Mouse (Mus musculus) kidney, postnatal 4 days (tissue): ENCODE results near the gene Zfp106.
"Not testable (repeated sequence)": the region's sequence is repeated elsewhere in the genome, so short reads cannot be mapped to it uniquely, and the experiment has no call there.

Experiments used
- DNase-seq, 2 experiments: peaks; one replicate each; pipeline ENCODE4 v3.0.0; 2021; ENCODE audit warnings: mixed read lengths in 2 of 2

Zfp106 gene

DNA sequence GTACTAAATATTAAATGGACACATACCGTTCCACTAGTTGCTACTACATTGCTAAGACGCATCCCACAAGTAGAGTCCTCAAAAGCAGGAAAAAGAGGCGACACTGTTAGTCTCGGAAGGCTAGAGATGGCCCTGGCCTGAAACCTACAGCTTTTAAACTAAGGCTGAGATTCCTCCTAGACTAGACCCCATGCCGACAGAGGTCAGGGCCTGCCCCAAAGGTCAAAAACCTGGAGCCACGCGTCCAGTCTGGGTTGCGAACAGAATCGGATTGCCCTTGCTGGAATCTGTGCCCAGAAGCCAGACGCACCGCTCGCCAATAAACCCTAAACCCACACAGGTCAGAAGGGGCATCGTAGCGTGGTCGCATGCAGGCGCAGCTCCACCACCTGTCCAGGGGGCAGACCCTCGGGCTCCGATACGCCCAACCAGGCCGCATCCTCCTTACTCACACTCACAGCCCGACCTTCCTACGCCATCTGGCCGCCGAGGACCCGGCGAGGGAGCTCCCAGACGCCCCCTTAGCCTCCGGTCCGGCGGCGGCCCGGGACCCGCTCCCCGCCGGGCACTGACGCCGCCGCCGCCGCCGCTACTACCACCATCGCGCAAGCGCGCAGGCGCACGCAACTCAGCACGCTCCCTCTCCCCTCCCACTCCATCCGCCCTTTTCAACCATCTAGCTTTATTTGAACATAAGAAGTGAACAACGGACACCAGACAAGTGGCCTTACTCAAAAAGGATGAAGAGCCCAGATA, at the start of gene Zfp106:
Gene Zfp106 (minus strand): TSS at position 609 of the 756 bp plus-strand sequence.
- DNase-seq: peak; percentile 87 to 93

DNA sequence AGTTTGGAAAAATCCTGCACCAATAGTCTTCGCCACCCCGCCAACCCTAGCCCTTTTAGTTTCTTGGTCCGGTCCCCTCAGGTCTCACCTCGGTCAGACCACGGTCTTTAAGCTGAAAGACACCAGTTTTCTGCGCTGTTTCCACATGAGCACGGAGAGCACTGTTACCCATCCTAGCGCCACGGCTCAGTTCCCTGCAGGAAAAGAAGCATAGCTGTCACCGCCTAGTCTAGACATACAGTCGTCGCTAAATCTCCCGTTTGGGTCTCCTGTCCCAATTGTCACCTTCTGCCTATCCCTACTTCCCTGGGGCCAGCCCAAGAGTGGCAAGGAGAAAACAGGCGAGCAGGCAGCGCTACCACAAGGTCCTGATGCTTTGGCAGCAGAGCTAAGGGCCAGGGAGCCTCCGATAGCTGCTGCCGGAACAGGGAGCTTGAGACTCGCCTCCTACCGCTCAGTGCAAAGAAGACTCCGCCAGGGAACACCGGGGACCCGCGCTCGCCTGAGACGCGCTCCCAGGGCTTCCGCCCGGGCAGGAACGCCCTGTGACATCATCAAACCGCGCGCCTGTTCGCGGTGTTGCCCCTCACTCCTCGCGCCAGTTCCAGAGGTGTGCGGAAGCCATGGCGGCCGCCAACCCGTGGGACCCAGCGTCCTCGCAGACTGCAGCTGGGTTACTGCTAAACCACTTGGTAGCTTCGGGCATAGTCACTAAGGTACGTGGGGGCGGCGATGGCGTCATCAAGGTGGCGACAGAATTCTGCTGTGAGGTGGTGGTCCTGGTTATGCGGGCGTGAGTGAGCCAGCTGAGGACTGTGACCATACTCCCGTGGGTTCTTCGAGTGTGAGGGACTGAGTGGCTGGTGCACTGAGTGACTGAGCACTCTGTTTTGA, 45.4 kb upstream of the Zfp106 start, which contains the start of the genes Haus2 and Lrrc57:
Gene Haus2 (plus strand): TSS at position 554 of the 894 bp plus-strand sequence.
Gene Lrrc57 (minus strand): TSS at position 691 of the 894 bp plus-strand sequence.
- DNase-seq: peak; percentile 96

DNA sequence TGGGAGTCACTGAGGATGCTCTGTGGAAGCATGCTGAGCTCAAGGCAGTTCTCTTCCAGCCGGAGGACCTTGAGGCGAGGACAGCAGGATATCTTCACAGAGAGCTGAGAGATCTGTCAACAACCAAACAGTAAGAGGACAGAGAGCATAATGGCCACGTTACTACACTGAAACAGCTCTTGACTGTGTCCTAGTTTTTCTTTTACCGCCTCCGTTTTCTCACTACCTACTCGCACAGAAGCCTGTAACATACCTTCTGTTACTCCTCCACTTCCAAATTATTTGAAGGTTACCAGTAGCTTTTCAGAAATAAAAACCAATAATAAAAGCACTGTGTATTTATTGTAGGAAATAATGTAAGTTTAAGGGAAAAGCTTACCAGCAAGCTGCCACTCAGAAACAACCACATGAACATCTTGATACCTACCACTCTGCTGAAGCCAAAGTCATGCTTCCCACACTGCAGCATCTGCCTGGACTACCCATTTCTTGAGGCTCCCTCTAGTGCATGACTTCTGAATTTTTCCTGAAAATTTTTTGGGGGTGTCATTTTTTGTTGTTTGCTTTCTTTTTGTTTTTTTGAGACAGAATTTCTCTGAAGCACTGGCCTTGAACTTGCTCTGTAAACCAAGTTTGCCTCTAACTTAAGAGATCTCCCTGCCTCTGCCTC, 42.5 kb upstream of the Zfp106 start:
- DNase-seq: peak in 1 of 2 experiments; percentile 4

DNA sequence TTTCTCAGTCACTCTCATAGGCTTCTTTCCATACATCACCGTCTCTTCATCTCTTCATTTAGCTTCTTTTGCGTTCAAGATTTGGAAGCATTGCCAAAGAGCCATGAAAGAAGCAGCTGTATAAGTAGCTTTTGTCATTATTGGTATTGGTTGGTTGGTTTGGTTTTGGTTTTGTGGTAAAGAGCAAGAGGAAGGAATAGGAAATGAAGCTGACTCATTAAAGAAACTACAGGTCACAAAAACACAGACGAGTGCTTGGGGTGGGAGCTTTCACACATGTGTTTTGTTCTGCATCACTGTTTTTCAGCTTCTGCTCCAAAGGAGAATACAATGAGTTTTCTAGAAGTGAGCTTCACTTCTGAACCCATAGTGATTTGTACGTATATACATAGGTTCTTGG, 35.9 kb upstream of the Zfp106 start:
- DNase-seq: no peak

DNA sequence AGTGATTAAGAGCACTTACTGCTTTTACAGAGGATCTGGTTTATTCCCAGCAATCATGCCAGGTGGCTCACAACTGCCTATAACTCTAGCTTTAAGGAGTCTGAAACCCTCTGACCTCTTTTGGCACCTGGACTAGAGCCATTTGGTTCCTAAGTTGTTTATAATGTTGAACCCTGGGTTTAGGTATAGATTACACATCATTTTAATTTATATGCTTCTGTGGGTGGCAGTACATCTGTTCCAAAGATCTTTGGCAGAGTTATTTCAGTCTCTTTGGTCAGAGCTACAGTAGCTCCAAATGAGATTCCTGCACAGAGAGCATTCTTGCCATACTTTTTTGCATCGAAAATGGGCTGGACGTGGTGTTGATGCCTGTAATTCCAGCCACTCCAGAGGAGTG, 34.1 kb upstream of the Zfp106 start:
- no peak for DNase-seq

DNA sequence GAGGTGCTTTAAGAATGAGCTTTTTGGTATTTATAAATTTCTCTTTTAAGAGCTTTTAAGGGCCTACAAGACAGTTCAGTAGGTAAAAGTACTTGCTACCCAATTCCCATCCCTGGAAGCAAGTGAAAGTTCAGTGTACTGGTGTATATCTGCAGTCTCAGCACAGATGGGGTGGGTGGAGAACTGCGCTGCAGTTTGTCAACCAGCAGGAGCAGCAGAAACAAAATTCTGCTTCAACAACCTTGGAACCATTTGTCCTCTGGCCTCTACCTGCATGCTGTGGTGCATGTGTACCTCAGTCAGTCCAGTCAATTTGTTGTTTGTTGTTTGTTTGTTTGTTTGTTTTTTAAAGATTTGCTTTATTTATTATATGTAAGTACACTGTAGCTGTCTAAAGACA, 28.6 kb upstream of the Zfp106 start:
- DNase-seq: no peak

DNA sequence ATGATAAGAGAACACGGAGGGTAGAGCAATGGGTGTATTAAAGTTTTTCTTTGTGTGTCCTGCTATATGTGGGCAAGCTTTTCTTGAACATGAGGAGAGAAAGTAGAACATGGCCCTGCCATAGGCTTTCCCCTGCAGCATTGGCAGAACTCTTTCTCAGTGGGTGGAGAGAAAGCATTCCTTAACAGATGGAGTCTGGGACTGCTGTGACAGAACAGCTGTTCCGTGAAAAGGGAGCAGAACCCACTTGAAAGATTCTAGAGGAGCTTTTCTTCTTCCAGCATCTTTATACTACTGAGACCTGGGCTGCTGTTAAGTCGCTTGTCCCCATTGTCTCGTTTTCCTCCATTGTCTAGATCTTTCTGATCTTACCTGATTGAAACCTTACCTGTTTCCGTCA, 26.1 kb upstream of the Zfp106 start:
- no peak for DNase-seq

DNA sequence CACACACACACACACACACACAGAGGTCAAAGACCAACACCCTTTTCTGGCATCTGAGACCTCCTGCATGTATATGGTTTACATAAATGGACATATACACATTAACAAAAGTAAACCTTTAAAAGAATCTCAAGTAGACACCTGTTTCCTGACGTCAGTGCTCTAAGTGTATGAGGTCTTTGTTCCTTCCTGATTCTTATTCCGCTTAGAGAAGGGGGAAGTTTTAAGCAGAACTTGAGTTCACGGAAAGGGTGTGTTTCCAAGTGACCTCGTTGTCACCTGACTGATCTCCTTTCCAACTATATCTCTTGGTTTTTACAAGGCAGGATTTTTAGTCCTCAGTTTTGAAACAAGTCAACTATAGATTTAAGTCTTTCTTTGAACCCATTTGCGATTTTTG, 14.6 kb upstream of the Zfp106 start:
- DNase-seq: no peak

DNA sequence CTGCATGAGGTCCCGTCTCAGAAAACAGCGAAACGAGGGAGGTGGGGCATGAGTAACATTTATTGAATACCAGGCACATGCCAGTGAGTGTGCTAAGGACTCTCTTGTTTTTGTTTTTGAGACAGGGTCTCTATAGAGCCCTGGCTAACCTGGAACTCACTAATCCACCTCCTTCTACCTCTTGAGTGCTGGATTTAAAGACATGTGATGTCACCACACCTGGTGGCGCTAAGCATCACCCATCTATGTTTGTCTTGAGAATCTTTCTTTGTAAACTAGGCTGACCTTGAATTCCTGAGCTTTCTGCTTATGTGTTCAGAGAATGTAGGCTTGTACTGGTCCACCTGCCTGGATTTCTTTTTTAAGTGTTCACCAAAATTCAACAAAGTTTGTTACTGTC, 14.2 kb upstream of the Zfp106 start:
- DNase-seq: no peak

DNA sequence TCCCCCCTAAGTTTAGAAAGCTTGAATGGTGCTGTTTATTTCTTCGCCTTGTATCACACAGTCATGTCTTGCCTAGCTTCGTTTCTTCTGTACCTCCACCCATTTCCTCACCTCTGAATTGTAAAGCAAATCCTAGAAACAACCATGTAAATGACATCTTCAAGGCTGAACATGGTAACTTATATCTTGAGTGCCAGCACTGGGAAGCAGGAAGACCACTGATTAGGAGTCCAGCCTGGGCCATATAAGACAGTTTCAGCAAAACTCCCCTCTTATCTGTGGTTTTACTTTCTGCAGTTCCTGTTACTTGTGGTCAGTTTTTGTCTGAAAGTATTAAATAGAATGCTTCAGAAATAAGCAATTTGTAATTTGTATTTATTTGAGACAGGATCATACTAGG, 12.3 kb upstream of the Zfp106 start:
- DNase-seq: no peak

DNA sequence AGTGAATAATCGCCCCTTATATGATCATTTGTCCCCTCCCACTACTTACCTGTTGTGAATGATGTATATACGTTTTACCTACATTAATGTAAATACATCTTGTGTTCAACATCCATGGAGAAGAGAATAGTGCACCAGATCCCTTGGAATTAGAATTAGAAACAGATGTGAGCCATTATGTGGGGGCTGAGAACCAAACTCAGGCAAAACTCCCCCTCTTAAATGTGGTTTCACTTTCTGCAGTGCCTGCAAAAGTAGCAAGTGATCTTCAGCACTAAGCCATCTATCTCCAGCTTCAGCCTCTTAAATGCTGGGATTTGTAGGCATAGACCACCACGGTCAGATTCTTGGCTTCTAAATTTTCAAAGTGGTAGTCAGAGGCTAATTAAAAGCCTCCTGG, 11.5 kb upstream of the Zfp106 start:
- DNase-seq: no peak

DNA sequence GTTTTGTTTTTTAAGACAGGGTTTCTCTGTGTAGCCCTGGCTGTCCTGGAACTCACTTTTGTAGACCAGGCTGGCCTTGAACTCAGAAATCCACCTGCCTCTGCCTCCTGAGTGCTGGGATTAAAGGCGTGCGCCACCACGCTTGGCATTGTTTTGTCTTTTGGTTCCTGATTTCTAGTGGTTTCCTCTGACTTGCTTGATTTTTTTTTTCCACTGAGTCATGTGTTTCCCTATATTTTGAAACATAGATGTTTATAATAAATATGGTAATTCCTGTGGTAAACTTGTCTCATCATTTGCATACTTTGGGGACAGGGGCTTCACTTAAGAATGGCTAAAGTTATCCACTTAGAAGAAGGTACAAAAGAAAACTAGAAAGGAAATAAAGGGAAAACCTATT, 8.5 kb upstream of the Zfp106 start:
- DNase-seq: not testable (repeated sequence)

DNA sequence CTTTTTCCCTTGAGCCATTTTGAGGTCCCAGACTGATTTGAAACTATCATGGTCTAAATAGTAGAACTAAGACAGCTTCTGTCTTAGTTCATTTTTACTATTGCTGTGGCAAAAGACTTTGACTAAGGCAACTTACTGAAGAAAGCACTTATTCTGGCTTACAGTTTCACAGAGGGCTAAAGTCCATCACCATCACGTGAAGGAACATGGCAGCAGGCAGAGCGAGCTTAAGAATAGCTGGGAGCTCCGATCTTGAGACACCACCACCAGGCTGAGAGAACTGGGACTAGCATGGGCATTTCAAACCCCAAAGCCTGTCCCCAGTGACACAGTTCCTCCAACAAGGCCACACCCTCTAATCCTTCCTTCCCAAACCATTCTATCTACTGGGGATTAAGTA, 7.4 kb upstream of the Zfp106 start:
- peak in 1 of 2 experiments; percentile 5 for DNase-seq

DNA sequence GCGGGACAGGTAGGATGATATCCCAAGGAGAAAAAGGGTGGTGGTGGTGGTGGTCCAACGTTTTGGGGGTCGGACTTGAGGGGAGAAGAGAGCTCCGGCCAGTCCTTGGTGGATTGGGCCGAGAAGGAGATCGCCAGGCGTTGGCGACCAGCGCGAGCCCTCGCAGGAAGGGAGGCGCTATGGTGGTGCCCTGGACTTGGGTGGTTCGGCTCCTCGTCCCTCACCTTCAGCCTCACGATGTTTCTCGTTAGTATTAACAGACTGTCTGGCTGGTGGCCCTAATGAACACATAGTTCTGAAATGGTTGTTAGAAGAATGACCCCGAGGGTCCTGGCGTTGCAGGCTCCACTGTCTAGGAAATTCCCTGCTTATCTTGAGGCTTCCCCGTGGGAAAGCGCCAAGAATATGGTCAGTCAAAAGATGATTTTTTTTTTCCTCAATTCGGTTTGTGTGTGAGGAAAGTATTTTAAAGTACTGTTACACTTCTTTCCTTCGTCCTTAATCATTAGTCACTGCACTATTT, 4.2 kb upstream of the Zfp106 start:
- DNase-seq: no peak

DNA sequence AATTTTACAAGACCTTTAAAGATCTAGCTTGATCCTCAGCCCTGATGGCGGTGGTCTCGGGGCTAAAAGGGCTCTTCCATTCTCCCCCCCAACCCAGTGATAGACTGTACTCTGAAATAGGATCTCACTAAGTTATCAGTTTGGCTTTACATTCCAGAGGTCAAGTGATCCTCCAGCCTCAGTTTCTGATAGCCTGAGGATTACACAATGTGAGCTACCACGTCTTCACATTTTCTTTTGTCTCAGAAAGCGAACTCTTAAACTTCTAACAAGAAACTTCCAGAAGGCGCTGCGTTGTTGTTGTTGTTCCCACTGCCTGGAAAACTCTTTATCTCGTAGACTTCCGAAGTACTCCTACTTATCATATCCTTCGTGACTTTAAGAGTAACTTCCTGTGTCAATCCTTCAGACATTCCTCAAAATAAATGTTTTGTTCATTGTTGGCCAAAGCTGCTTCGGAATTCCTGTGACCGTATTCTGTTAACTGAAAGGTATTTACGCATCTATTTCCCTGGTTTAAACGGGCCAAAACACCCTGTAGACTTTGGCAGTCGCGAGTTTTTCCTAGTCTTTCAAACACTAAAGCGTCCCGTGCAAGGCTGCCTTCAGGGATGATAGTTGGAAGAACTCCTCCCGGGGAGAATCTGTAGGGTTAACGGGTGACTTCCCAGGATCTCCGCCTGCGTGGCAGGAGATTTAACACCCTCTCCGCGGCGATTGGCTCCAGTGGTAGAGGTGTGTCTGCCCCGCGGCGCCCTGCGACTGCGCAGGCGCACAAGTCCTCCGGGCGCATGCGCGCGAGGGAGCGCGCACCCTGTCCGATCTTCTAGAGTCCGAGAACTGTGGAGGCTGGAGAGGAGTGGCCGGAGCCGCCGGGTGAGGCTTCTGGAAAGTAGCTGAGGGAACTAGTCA, 3.5 kb upstream of the Zfp106 start, which contains the start of gene Snap23:
Gene Snap23 (plus strand): TSS at position 786 of the 912 bp plus-strand sequence.
- peak; percentile 93 to 96 for DNase-seq

DNA sequence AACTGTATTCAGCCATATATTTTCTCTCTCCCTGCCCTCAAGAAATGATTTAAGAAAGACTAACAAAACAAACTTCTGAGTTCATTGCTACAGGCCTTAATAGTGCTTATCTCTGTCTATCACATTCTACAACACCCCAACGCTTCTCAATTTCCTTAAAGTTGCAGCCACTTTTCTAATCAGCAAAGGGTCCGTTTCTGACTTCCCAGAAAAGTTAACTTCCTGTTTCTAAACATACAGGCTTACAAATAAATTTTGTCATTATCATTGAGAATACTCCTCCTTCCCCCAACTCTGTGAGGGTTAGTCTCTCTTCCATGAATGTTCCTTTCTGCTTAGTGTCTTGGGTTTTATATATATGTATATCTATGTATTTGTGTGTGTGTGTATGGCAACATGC, 1.7 kb upstream of the Zfp106 start:
- DNase-seq: no peak

DNA sequence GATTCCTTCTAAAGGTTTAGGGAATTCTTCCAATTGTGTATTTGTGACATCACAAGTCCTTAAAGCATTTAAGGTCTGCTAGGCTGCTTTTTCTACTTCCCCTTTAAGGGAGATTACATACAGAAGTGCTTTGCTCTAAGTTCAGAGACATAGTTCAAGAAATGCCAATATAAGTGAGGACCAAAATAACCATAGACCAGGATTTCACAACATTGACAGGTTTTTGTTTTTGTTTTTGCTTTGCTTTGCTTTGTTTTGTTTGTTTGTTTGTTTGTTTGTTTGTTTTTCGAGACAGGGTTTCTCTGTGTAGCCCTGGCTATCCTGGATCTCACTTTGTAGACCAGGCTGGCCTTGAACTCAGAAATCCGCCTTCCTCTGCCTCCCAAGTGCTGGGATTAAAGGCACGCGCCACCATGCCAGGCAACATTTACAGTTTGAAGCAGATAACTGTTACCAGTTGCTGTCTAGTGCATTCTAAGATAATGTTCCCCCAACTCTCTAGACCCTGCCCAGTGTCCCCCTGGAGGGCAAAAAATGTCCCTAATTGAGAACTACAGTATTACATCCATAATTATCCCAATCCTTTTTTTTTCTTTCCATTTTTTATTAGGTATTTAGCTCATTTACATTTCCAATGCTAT, 1.0 kb upstream of the Zfp106 start:
- DNase-seq: not testable (repeated sequence)

DNA sequence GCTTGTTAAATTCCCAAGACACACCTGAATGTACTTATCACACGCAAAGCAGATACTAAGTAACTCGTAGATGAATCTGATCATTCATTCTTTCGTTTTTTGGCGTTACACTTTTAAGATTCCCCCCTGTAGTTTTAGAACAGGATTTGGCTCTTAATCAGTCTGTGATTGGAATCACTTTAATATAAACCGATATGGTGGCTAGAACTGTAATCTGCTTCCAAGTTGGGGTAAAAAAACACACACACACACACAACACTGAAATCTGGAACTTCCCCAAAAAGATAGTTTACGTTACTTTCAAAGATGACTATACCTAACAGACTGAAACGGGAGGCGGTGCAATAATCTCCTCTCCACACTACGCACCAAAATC, 796 bp downstream of the Zfp106 start:
- no peak for DNase-seq

DNA sequence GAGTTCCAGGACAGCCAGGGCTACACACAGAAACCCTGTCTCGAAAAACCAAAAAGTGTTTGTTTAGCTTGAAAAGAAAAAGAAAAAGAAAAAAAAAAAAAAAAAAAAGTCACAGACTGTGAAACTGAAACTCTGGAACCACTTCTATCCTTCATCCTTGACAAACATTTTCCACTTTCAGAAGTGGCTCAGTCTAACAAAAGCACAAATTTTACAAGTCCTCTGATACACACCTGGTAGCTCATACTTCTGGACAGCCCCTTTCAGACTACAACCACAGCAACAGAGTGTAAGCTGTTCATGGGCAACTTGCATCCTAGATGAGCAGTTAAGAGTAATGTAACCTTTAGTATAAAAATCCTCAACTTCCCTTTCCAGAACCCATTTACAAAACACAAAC, 2.1 kb downstream of the Zfp106 start:
- no peak for DNase-seq

DNA sequence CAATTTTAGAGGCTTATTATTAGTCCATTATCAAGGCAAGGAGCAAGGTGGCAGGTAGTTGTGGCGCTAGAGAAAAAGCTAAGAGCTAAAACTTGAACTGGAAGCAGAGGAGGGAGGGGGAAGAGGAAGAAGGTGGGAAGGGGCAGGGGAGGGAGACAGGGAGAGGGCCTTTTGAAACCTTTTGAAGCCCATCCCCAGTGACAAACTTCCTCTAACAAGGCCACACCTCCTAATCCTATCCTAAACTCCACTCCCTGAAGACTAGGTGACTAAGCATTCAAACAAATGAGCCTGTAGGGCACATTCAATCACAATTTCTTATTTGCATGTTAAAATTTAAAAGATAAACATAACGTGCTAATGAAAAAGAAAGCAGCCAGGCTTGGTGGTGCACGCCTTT, 4.8 kb downstream of the Zfp106 start:
- no peak for DNase-seq

DNA sequence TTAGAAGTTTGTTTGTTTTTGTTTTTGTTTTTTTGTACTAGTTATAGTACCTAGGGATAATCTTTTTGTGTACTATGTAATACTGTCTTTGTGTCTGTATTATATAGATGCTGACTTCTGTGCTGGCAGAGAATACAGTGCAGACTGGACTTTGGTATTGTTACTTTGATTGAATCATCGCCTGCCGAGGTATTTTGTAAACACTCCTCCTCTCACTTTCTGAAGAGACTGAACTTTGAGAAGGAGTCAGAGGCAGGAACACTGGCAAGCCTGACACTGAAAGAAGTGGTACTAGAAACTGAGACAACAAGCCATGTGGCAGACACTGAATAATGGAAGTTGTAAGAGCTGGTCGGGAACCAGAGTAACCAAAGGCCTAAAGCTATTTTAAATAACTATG, 6.8 kb downstream of the Zfp106 start:
- no peak for DNase-seq
